Mouse (Mus musculus) embryonic facial prominence, embryonic 15.5 days (tissue): Measurements from ENCODE around the gene Rack1. TPM values are rescaled to one million over a fixed set of nuclear protein-coding genes. Genes with fewer than 3 reads are reported as not detected.
"Not testable (repeated sequence)": the region's sequence is repeated elsewhere in the genome, so short reads cannot be mapped to it uniquely, and the experiment has no call there.

Experiments
- ATAC-seq: fragments of 200-750 bp; cut with Nextera tagmentation; 2 replicates; pipeline ENCODE4 v1.8.0; 2017; ENCODE audit warnings: low read depth, moderate TSS enrichment; ENCODE audit not compliant: insufficient number of reproducible peaks, low FRiP score, low TSS enrichment
- H3K27ac ChIP-seq: fragments of 300-500 bp; sonication (generic); replicated peaks from 2 replicates; pipeline ENCODE4 v1.5.1; 2015; ENCODE audit warnings: mild to moderate bottlenecking, inconsistent platforms
- H3K27me3 ChIP-seq: fragments of 300-500 bp; sonication (generic); 2 replicates; pipeline ENCODE4 v1.6.1; 2015; ENCODE audit warnings: inconsistent platforms
- H3K36me3 ChIP-seq: fragments of 300-500 bp; sonication (generic); 2 replicates; pipeline ENCODE4 v1.6.1; 2015; ENCODE audit warnings: mild to moderate bottlenecking, inconsistent platforms
- H3K4me1 ChIP-seq: fragments of 300-500 bp; sonication (generic); 2 replicates; pipeline ENCODE4 v1.6.1; 2015; ENCODE audit warnings: inconsistent platforms
- H3K4me2 ChIP-seq: fragments of 300-500 bp; sonication (generic); replicated peaks from 2 replicates; pipeline ENCODE4 v1.6.1; 2015; ENCODE audit warnings: mild to moderate bottlenecking, inconsistent platforms
- H3K4me3 ChIP-seq: fragments of 300-500 bp; sonication (generic); replicated peaks from 2 replicates; pipeline ENCODE4 v1.5.1; 2015; ENCODE audit warnings: mild to moderate bottlenecking, inconsistent platforms
- H3K9ac ChIP-seq: fragments of 300-500 bp; sonication (generic); 2 replicates; pipeline ENCODE4 v1.6.1; 2015; ENCODE audit warnings: inconsistent platforms
- H3K9me3 ChIP-seq: fragments of 300-500 bp; sonication (generic); replicated peaks from 2 replicates; pipeline ENCODE4 v1.6.1; 2016; ENCODE audit warnings: inconsistent platforms
- WGBS: fragments of 180-500 bp; shearing (Covaris S2); methylation state at CpG from one replicate; pipeline ENCODE4 v1.1.7; 2015; 5-methylcytosine and 5-hydroxymethylcytosine counted together
- polyA plus RNA-seq: library from polyadenylated mRNA; unstranded; fragments of >200 nt; fragmentation: Nextera tagmentation; extraction: Ambion mirVana; gene quantifications from 2 replicates; pipeline ENCODE4 v1.2.1, GENCODE M21; 2015

Gene Rack1
- 718 and 762 TPM in 2 replicates for polyA plus RNA-seq

GRCm38 (mm10) chr11:48799921-48800701 is at the start of gene Rack1:
Rack1 (plus strand) TSS chr11:48800332.
- H3K4me1 ChIP-seq = peaks cover 35% of the 10 kb centered on the region
- peak within 1 kb of the TSS; percentile 100 for H3K27ac ChIP-seq
- H3K9me3 ChIP-seq = no peaks in the 10 kb centered on the region
- peaks cover 34% of the 10 kb centered on the region for H3K36me3 ChIP-seq
- WGBS = under 1% methylated on average over 47 of the region's 47 CpGs
- no peaks in the 10 kb centered on the region for H3K27me3 ChIP-seq
- peak; percentile 91 for ATAC-seq
- H3K9ac ChIP-seq = peak within 1 kb of the TSS; percentile 77
- peak within 1 kb of the TSS; percentile 70 for H3K4me2 ChIP-seq
- H3K4me3 ChIP-seq = peak within 1 kb of the TSS; percentile 80

DNA sequence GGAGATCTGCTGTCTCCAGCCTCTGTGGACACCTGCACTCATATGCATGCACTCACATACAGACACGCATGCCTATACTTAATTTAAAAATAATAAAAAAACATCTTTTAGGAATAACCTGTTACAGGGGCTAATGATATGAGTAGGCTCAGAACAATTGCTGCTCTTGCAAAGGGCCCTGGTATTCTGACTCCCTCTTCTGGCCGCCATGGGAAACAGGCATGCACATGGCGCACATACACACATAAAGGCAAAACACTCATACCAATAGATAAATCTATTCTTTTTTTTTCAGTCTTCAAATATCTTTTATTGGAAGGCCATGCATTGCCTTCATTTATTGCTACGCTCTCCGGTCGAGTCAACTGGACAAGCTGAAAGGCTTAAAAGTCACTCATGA is 49.7 kb upstream of the Rack1 start:
- Histone ChIP-seq H3K27me3 (no peaks in the 10 kb centered on the region), H3K9me3 (no peaks in the 10 kb centered on the region), H3K4me3 (no peak overlapping the region), H3K4me2 (no peak overlapping the region), H3K4me1 (no peaks in the 10 kb centered on the region), H3K27ac (no peak overlapping the region), H3K36me3 (no peaks in the 10 kb centered on the region), H3K9ac (no peak overlapping the region)
- no peak for ATAC-seq
- 94% methylated on average over 6 of the region's 6 CpGs for WGBS

- not testable (repeated sequence) for H3K4me3 ChIP-seq, H3K36me3 ChIP-seq, H3K27me3 ChIP-seq, H3K9ac ChIP-seq, ATAC-seq, H3K4me1 ChIP-seq, H3K9me3 ChIP-seq, H3K4me2 ChIP-seq, H3K27ac ChIP-seq
- 83% methylated on average over 18 of the region's 18 CpGs for WGBS
Measured at GRCm38 (mm10) chr11:48753534-48753933, 46.6 kb upstream of the Rack1 start.

- H3K27ac ChIP-seq = no peak overlapping the region
- H3K9me3 ChIP-seq = no peaks in the 10 kb centered on the region
- H3K27me3 ChIP-seq = no peaks in the 10 kb centered on the region
- ATAC-seq = no peak
- H3K36me3 ChIP-seq = no peaks in the 10 kb centered on the region
- H3K4me1 ChIP-seq = no peaks in the 10 kb centered on the region
- H3K4me3 ChIP-seq = no peak overlapping the region
- no peak overlapping the region for H3K9ac ChIP-seq
- no peak overlapping the region for H3K4me2 ChIP-seq
- 81% methylated on average over 8 of the region's 8 CpGs for WGBS
Measured at GRCm38 (mm10) chr11:48759021-48759420, 41.1 kb upstream of the Rack1 start.

- no peak overlapping the region for H3K9ac ChIP-seq
- no peaks in the 10 kb centered on the region for H3K9me3 ChIP-seq
- 91% methylated on average over 9 of the region's 9 CpGs for WGBS
- no peak overlapping the region for H3K27ac ChIP-seq
- no peaks in the 10 kb centered on the region for H3K4me1 ChIP-seq
- H3K4me3 ChIP-seq = no peak overlapping the region
- H3K27me3 ChIP-seq = no peaks in the 10 kb centered on the region
- H3K4me2 ChIP-seq = no peak overlapping the region
- H3K36me3 ChIP-seq = no peaks in the 10 kb centered on the region
- ATAC-seq = no peak
Measured at GRCm38 (mm10) chr11:48764119-48764518, 36.0 kb upstream of the Rack1 start.

GRCm38 (mm10) chr11:48767195-48767876 is 32.8 kb upstream of the Rack1 start:
- no peaks in the 10 kb centered on the region for H3K36me3 ChIP-seq
- no peaks in the 10 kb centered on the region for H3K9me3 ChIP-seq
- H3K4me2 ChIP-seq = no peak overlapping the region
- no peak overlapping the region for H3K9ac ChIP-seq
- no peaks in the 10 kb centered on the region for H3K4me1 ChIP-seq
- ATAC-seq = no peak
- H3K27ac ChIP-seq = no peak overlapping the region
- no peaks in the 10 kb centered on the region for H3K27me3 ChIP-seq
- WGBS = 75% methylated on average over 14 of the region's 14 CpGs
- H3K4me3 ChIP-seq = no peak overlapping the region

- Histone ChIP-seq H3K36me3 (no peaks in the 10 kb centered on the region), H3K4me2 (no peak overlapping the region), H3K4me3 (no peak overlapping the region), H3K9me3 (no peaks in the 10 kb centered on the region), H3K4me1 (peaks cover 6% of the 10 kb centered on the region), H3K27me3 (no peaks in the 10 kb centered on the region), H3K9ac (no peak overlapping the region), H3K27ac (no peak overlapping the region)
- no peak for ATAC-seq
- 7% methylated on average over 2 of the region's 2 CpGs for whole genome bisulfite sequencing
Measured at GRCm38 (mm10) chr11:48771691-48772090, 28.4 kb upstream of the Rack1 start.

DNA sequence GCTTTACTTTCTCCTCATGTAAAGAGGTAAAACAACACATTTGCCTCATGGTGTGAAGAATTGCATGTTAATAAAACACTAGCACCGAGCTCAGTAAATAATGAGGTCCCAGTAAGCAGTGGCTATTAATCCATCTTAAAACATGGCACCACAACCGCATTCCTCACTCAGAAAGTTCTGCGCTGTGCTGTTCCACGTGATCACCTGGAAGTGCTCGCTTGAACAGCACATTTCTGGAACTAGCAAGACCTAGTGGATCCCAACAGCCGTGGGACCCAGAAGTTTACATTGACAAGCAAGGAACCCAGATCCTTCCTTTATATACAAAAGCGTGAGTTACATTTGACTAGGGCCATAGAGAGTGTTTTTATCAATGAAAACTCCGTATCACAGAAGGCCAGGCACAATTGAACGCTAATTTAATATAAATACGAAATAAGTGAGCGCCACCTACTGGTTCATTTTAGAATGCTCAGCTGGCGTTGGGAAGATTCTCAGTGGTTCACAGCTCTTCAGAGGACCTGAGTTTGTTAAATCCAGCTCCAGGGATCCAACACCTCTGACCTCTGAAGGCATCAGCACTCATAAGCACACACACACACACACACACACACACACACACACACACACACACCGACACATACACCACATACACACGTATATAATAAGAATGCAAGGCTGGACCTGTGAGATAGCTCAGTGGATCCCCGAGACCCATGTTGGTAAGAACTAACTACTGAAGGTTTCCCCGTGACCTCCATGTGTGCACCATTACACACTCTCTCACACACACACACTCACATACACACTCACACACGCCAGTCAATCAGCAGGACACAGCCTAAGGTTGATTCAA is 25.5 kb upstream of the Rack1 start:
- no peak for ATAC-seq
- 0 out of 2 replicates have a peak overlapping the region, but pooled peaks have one; percentile 7 for H3K4me3 ChIP-seq
- H3K36me3 ChIP-seq = no peaks in the 10 kb centered on the region
- peak overlapping the region; percentile 27; the same call in 1 of the 2 replicates for H3K4me2 ChIP-seq
- peaks cover 6% of the 10 kb centered on the region for H3K4me1 ChIP-seq
- H3K9ac ChIP-seq = no peak overlapping the region
- no peaks in the 10 kb centered on the region for H3K9me3 ChIP-seq
- no peak overlapping the region for H3K27ac ChIP-seq
- no peaks in the 10 kb centered on the region for H3K27me3 ChIP-seq
- 32% methylated on average over 17 of the region's 17 CpGs for WGBS

GRCm38 (mm10) chr11:48775483-48775882 is 24.6 kb upstream of the Rack1 start:
- Histone ChIP-seq H3K36me3 (no peaks in the 10 kb centered on the region), H3K9me3 (no peaks in the 10 kb centered on the region), H3K27ac (no peak overlapping the region), H3K27me3 (no peaks in the 10 kb centered on the region), H3K4me1 (peaks cover 6% of the 10 kb centered on the region), H3K4me3 (no peak overlapping the region), H3K9ac (no peak overlapping the region), H3K4me2 (no peak overlapping the region)
- WGBS = 2% methylated on average over 7 of the region's 7 CpGs
- ATAC-seq = no peak

- Histone ChIP-seq H3K27ac (no peak overlapping the region), H3K4me3 (no peak overlapping the region), H3K4me2 (no peak overlapping the region), H3K9me3 (no peaks in the 10 kb centered on the region), H3K4me1 (peaks cover 6% of the 10 kb centered on the region), H3K36me3 (no peaks in the 10 kb centered on the region), H3K9ac (no peak overlapping the region), H3K27me3 (no peaks in the 10 kb centered on the region)
- ATAC-seq = no peak
- 45% methylated on average over 9 of the region's 9 CpGs for WGBS
Measured at GRCm38 (mm10) chr11:48776664-48777063, 23.5 kb upstream of the Rack1 start.

DNA sequence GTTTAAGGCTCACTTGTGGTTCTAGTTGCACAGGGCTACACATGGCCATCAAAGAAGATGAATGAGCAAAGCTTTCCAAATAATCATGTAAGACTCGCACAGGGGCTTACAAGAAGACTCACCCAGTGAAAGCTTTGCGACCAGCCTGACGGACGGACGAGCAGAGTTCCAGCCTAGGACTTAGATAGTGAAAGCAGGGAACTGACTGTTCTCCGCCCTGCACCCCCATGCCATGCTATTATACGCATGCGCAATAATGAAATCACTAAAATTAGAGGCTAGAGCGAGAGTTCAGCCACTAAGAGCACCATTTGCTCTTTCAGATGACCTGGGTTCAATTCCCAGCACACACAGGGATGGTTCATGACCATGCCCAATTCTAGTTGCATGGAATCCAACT is 22.8 kb upstream of the Rack1 start:
- no peaks in the 10 kb centered on the region for H3K9me3 ChIP-seq
- 89% methylated on average over 9 of the region's 9 CpGs for WGBS
- H3K4me3 ChIP-seq = no peak overlapping the region
- no peaks in the 10 kb centered on the region for H3K27me3 ChIP-seq
- H3K9ac ChIP-seq = no peak overlapping the region
- H3K27ac ChIP-seq = no peak overlapping the region
- peaks cover 6% of the 10 kb centered on the region for H3K4me1 ChIP-seq
- no peaks in the 10 kb centered on the region for H3K36me3 ChIP-seq
- no peak overlapping the region for H3K4me2 ChIP-seq
- ATAC-seq = no peak
